Mouse (Mus musculus): ENCODE results near the gene Srrm2.
"Not testable (repeated sequence)": the region's sequence is repeated elsewhere in the genome, so short reads cannot be mapped to it uniquely, and the experiment has no call there.

The Srrm2 gene

DNA sequence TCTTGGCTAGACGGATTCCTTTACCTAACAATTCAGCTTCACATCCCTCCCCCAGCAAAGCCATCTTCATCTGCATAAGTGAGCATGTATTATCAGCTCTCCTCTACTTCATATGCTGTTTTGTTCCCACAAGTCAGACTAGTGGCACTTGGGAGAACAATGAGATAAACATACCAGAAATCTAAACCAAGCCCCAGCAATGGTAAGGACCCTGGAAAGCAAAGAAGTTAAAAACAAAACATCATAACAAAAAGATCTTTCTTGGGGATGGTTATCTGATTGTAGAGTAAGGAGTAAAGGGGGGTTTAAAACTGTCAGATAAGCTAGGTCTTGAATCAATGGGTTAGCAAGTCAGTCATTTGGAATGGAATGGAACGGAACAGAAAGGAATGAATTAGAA, 19.8 kb upstream of the Srrm2 start:
- DNase-seq (ENCODE audit: low spot score), result no peak

DNA sequence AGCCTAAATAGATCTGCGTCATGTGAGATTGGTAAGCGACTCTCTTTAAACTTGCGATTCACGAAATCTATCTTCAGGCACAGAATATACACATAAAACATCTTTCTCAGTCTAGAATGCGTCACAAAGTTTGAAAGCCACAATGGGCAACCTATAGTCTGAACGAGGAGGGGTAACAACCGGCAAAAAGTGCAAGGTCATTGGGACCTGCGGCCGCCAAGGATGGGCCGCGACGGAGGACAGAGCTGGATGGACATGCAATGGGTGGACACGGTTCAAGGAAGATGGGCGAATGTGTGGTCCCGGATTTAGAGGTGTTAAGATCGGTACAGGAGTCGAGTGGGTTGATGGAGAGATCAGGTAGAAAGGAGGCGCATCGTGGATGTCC, 19.4 kb upstream of the Srrm2 start:
- no peak for DNase-seq (ENCODE audit: low spot score)

DNA sequence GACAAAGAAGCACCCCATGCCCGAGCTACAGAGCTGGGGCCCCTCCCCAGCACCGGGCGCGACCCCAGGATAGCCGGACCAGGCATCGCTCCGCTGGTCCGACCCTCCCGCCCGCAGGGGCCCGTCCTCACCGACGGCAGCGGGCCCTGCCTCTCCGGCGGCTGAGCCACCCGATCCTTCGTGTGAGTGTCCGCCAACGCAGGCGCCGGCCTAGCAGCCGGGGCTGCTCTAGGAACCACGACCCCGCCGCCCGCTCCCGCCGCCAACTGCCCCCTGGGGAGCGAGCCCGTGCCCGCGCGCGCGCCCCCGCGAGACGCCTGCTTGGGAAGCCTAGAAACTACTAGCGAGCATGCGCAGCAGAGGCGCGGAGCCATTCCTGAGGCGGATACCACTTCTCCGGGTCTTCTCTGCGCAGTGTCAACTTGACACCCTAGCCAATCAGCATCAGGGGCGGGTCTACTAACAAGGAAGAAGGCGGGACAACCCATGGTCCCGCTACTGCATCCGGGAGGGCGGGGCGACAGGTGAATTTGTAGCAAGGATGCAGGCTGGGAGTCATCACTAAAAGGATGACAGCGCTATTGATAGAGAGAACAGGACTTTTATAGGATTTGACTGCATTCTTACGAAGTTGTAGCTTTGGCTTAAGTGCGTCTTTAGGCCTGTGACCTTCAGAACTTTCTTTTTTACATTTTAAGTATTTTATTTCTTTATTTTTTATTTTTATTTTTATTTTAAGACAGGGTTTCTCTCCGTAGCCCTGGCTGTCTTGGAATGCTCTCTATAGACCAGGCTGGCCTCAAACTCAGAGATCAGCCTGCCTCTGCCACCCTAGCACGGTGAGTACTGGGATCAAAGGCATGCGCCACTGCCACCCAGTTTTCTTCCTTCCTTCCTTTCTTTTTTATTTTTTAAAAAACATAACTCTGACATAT, 18.8 kb upstream of the Srrm2 start, which contains the start of gene Flywch1:
Gene Flywch1, minus strand, starts transcription at position 319 of the 935 bp plus-strand sequence.
- peak; percentile 96 for DNase-seq (ENCODE audit: low spot score)

DNA sequence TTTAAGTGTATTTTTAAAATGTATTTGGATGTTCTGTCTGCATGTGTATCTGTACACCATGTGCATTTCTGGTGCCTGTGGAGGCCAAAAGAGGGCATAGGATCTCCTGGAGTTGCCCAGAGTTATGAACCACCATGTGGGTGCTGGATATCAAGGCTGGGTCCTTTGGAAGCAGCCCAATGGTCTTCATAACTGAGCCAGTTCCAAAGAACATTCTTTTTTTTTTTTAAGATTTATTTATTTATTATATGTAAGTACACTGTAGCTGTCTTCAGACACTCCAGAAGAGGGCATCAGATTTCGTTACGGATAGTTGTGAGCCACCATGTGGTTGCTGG, 18.1 kb upstream of the Srrm2 start:
- not testable (repeated sequence) for DNase-seq (ENCODE audit: low spot score)

DNA sequence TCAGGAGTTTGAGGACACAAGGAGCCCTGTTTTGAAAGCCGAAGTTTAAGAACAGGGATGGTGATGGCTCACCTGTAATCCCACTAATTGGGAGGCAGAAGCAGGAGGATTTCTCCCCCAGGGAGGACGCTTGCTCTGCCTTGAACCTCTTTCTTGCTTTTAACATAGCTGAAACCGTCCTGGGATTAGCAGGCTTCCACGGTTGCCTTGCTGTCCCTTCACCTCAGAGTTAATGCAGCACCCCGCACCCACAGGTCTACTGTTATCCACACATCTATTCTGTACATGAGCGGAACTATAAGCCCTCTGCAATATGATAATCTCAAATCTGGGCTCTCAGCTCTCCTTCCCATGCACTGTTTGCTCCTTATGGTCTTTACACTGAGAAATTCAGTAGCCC, 16.7 kb upstream of the Srrm2 start:
- DNase-seq (ENCODE audit: low spot score), result no peak

DNA sequence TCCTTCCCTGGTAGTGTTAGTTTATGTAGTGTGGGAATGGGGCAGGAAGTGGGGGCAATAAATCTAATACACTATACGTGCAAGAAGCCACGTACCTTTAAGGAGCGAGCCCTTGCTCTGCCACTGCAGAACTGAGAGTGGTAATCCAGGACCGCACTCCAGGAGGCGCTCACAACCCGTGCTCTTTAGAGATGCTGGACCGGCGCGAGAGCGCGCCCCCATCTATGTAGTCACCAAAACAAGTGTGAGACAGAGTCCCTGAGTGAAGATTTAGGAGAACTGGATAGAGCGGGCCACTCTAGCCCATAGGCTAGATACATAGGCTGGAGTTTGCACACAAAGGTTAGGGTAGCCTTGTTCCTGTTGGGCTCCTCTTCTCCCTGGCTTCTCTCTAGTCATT, 16.2 kb upstream of the Srrm2 start:
- DNase-seq (ENCODE audit: low spot score), result peak; percentile 84

DNA sequence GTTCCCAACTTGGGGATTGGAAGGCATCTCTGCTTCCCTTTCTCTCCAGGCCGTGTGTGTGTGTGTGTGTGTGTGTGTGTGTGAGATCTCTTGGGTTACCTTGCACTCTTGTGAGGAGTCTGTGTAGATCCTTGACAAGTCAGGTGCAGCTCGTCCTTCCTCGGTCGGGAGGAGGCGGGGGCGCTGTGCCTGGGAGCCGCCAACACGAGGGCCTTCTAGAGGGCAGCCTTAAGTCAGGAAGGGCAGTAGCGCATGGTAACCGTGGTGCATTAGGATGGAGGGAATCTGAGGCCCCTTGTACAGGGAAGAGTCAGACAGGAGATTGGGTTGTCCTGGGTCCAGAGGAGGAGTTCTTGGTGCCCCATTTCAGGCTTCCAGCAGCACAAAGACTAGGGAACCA, 14.1 kb upstream of the Srrm2 start:
- DNase-seq (ENCODE audit: low spot score), result no peak

DNA sequence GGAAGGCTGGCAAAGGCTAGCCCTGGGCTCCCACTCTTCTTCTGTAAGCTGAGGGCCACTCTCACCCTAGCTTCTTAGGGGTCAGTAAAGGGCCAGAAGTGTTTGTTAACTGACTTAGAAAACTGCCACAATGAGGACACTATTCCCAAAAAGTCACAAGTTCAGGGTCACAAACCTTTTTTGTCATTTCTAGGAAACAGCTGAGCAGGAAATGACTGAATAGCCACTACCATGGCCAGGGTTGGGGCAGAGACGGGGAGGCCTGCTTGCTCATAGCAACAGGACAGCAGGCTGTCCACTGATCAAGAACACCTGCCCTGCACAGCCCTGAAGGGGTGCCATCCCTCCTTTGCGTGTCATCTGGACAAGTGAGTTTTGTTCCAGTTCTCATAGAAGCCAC, 13.2 kb upstream of the Srrm2 start:
- DNase-seq (ENCODE audit: low spot score), result no peak

DNA sequence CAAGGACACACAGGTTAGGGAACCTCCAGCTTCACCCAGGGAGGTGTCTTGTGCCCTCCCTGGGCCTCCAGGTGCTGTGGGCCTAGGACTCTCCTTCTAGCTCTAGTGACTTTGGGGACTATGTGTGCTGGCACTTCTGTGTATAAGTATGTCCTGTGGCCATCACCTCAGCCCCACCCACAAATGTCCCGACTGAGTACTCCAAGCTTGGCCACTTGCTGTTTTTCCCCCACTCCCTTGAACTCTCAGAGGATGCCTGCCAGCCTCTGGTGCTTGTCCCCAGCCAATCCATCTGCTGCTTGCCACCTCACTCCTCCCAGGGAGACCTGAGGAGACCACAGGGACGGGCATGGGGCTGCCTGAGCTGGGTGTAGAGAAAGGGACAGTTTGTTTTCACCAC, 11.9 kb upstream of the Srrm2 start:
- no peak for DNase-seq (ENCODE audit: low spot score)

DNA sequence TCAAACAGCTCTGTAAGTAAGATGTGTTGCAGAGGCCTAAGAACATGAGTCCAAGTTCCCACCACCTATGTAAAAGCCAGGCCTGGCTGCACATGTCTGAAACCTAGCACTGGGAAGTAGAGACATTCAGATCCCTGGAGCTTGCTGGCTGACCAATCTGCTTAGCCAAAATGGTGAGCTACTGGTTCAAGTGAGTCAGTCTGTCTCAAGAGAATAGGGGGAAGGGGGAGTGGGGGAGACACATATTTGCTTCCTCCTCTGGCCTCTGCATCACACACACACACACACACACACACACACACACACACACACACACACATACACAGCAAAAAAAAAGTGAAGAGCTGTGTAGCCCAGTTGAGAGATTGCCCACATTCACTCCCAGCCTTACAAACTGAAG, 7.0 kb upstream of the Srrm2 start:
- DNase-seq (ENCODE audit: low spot score), result no peak

DNA sequence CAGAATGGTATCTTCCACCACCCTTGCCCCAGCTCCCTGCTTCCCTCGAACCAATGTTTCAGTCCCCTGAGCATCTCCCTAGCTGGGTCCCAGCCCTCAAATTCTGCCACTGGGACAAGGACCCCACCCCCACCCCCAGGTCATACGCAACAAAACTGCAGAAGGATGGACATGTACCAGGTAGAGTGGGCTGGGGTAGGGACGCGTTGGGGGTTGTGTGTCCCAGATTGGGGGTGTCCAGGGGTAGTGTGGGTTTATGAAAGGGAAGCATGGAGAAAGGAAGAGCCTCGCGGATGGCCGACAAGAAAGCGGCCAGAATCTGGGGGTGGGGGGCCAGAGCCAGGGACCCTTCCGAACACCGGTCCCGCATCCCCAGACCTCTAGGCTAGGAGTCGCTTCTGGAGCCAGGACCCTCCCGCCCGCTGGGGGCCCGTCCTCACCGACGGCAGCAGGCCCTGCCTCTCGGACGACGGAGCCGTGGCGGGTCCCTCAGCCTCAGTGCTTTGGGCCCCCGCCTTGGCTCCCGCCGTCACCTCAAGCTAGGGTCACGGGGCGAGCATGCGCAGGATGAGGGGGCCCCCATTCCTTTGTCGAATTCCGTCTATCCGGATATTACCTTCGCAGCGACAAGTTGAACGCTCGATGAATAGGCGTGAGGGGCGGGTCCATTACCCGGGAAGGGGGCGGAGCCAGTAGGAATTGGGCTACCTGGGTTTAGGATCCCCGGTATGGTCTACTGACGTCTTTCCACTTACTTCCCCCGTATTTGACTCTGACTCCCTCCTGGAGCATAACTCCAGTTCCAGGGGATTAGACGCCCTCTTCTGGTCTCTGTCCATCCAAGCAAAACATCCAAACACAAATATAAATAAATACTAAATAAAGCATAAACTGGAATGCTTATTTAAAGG, 4.5 kb upstream of the Srrm2 start, which contains the start of gene Flywch2:
Gene Flywch2, minus strand, starts transcription at position 521 of the 911 bp plus-strand sequence.
- peak; percentile 75 for DNase-seq (ENCODE audit: low spot score)

DNA sequence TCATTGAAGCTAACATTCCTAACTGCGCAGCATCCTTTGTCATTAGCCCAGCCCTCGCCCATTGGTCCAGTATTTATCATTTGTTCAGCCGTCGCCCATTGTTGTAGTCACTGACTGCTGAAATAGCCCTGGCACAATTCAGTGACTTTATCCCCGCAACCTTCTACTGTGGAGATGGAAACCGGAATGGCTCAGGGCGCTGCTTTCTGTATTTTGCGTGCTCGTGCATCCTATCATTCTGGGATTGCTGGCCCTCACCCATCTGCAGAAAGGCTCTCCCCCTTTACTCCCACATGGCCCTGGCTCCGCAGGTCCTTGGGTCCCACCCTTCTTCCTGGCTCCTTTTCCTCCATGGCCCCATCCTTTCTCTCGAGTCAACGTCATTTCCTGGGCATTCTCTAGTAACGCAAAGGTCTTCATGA, 3.8 kb upstream of the Srrm2 start:
- no peak for DNase-seq (ENCODE audit: low spot score)

DNA sequence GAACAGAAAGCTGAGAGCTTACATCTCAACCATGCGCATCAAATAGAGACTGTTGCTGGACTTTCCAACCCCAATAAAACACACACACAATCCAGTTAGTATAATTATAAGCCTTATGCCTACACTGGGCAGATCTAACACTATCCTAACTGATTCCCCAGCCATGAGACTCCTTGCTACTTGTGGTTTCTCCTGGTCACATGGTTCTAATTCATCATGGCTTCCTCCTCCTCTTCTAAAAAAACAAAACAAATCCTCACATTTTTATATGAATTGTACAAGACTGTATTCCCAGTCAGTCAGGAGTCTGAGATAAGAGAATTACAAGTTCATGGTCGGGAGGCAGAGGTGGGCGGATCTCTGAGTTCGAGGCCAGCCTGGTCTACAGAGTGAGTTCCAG, 1.4 kb upstream of the Srrm2 start:
- DNase-seq (ENCODE audit: low spot score), result no peak

DNA sequence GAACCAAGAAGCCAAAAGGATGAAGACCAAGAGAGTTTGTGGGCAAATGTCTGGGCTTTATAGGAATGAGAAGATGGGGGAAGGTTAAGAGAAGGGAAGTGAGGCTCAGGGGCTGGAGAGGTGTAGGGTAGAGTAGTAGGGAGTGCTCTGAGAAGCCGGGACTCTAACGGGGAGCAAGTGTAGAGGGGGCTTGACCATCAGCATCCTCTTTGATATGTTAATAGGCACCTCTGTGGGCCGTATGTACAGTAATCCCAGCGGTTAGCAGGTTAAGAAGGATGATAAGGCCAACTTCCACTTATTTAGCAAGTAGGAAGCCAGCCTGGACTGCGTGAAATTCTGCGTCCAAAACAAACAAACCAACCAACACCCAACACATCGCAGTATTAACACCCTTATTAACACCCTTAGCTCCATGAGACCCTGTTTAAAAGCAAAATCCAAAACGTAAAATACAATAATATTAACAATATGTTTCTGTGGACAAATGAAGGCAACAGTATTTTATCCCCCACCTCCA, 523 bp upstream of the Srrm2 start:
- no peak for DNase-seq (ENCODE audit: low spot score)

DNA sequence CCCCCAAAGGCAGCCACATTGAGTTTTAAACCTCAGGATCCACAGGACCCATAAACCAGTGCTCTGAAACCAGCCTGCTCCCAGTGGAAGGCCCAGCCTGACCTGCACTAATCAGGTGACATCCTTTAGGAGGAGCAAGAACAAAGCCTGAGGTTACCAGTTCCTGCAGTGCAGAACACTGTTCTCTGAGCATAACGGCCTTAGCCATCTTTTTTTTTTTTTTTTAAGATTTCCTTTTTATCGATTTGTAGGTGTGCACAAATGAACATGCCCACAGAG, 686 bp downstream of the Srrm2 start:
- no peak for DNase-seq (ENCODE audit: low spot score)

DNA sequence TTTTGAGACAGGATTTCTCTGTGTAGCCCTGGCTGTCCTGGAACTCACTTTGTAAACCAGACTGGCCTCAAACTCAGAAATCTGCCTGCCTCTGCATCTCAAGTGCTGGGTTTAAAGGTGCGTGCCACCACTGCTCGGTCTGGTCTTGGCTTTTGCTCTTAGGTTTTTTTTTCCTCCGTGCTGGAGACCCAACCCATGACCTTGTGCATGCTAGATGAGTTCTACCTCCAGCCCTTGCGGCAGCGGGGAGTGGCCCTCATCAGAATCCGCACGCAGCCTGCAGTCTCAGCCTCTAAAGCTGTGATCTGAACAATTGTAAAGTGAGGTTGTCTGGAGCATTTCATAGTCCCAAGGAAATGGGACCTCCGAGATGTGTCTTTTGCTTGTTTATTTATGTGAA, 5.0 kb downstream of the Srrm2 start:
- no peak for DNase-seq (ENCODE audit: low spot score)

DNA sequence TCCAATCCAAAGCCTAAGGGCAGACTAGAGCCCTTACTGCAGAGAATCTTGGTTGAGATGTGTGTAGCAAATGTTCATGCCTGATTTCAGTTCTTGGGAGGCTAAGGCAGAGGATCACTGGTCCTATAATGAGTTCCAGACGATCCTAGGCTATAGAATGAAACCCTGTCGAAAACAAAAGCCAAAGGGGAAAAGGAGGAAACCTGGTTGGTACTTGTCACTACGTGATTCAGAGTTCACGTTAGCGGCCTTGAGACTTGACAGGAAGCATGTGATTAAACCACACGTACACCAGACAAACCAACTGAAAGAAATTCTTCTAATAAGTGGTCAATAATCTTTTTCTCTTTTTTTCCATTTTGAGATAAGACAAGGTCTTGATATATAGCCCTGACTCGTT, 7.0 kb downstream of the Srrm2 start:
- no peak for DNase-seq (ENCODE audit: low spot score)

DNA sequence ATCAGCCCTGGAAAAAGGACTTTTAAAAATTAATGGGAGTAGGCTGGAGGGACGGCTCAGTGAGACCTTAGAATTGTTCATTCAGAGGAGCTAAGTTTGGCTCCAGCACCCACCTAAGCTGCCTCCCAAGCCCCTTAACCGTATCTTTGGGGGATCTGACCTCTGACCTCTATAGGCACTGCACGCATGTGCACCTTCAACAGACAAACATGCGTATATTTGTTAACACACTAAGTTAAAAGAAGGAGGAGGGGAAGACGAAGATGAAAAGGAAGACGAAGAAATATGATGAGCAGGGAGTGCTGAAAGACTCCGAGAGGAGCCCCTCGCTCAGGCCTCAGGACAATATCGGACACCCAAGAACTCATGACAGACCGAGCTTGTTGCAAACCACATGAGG, 11.3 kb downstream of the Srrm2 start:
- DNase-seq (ENCODE audit: low spot score), result no peak

DNA sequence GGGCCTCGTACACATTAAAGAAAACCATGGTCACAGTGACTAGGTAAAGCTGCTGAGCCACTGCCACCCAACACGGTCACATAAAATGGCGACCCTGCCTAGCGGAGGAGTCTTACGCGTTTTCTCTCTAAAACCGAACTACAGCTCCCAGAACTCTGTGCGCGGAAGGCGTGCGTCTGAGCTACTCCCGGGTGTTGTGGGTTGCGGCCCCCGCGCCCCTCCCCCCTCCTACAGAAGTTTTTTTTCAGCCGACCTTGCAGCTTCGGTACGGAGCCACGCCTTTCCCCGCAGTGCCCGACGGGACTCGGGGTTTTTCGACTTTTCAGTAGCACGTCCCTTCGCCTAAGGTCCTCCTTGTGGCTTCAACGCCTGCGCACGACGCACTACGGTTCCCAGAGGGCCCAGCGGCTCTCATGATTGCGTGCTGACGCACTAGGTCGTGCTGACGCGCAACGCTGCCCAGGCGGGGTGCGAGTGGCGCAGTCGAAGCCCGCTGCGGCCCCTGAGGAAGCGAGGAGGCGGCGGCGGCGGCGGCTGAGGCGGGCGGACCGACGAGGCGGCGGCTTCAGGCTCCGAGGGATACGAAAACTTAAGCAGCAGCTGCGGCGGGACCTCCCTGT, 12.5 kb downstream of the Srrm2 start:
- peak; percentile 94 for DNase-seq (ENCODE audit: low spot score)

DNA sequence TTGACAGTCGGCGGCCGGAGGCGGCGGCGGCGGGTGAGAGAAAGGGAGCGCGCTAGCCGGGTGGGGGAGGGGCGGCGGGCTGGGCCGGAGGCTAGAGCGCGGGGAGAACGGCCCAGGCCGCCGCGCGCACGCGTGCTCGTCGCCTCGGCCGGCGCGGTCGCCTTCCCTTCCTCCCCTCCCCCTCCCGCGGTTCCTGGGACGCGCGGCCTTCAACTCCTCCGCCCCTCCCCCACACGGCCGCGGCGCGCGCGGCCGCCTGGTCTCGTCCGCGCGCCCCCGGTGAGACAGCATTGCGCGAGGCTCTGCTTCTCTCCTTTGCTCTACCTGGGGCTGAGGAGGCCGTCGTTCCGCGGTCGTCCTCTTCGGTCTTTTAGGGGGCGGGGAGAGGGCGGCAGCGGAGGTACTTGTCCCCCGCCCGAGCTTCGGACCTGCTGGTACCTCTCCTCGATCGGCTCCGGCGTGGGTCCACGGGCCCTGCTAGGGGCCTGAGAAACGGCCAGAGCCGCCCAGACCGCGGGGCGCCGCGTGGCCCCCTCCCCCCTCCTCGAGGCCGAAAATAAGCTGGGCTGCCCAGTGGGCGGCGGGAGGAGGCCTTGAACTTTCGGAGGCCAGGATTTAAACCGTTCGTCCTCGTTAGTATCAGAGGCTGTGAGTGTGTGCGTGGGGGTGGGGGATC, 13.2 kb downstream of the Srrm2 start:
- DNase-seq (ENCODE audit: low spot score), result peak; percentile 84

DNA sequence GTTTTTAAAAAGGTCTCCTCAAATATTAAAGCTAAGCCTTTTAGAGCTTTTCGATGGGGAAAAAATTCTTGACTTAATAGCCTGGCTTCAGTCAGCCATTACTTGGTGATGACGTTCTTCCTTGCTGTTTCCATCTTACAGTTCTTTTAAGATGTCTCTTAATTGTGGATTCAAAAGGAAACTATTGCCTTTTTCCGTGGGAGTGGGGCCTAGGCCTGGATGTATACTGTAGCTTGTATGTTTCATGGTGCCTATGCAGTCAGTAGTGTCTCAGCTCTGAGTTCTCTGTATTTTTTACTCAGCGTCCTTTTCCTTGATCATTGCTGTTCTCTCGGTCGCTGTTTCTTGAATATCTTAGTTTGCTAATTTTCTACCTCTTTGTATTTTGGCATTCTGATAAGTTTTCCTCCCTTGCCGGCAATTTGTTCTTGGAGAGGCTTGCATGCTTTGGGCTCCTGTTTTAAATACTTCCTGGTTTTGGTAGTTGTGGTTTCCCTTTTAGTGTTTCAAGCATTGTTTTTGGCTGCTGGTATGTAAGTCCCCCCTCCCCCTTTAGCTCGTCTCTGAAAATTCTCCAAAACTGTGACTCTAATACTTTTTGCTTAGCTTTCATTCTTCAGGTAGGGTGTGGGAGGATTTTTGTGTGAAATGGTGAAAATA, 14.2 kb downstream of the Srrm2 start:
- DNase-seq (ENCODE audit: low spot score), result no peak

Measured in ovary, postnatal 36 days (tissue).